Mouse (Mus musculus) macrophage (primary cell): ENCODE measurements around the gene Map2k2. TPM values are rescaled to one million over a fixed set of nuclear protein-coding genes. Genes with fewer than 3 reads are reported as not detected.
A peak's percentile ranks its signal among the peaks of the same experiment; 100 is the strongest.

Experiments used
- H3K27ac ChIP-seq: fragments of 350-480 bp; formaldehyde crosslinking; 2 replicates; pipeline ENCODE4 v1.9.0; 2021
- H3K36me3 ChIP-seq: fragments of 350-480 bp; formaldehyde crosslinking; 2 replicates; pipeline ENCODE4 v1.9.0; 2021; ENCODE audit errors: inconsistent target
- H3K4me3 ChIP-seq: fragments of 350-480 bp; formaldehyde crosslinking; 2 replicates; pipeline ENCODE4 v1.9.0; 2021; ENCODE audit errors: inconsistent target
- H3K79me2 ChIP-seq: fragments of 350-480 bp; formaldehyde crosslinking; 2 replicates; pipeline ENCODE4 v1.9.0; 2021; ENCODE audit errors: inconsistent target
- WGBS: methylation state at CpG from one replicate; pipeline ENCODE4 v1.1.7; 2026; ENCODE audit warnings: inconsistent platforms; ENCODE audit not compliant: missing documents; 5-methylcytosine and 5-hydroxymethylcytosine counted together
- polyA plus RNA-seq: library from polyadenylated mRNA; stranded (reverse); fragments of 250-400 nt; gene quantifications from 3 replicates; pipeline ENCODE4 v1.2.4, GENCODE M21; 2018; ENCODE audit warnings: inconsistent platforms

Map2k2 gene
- polyA plus RNA-seq, 1 experiment from 2014 or later: 31.4 TPM

DNA sequence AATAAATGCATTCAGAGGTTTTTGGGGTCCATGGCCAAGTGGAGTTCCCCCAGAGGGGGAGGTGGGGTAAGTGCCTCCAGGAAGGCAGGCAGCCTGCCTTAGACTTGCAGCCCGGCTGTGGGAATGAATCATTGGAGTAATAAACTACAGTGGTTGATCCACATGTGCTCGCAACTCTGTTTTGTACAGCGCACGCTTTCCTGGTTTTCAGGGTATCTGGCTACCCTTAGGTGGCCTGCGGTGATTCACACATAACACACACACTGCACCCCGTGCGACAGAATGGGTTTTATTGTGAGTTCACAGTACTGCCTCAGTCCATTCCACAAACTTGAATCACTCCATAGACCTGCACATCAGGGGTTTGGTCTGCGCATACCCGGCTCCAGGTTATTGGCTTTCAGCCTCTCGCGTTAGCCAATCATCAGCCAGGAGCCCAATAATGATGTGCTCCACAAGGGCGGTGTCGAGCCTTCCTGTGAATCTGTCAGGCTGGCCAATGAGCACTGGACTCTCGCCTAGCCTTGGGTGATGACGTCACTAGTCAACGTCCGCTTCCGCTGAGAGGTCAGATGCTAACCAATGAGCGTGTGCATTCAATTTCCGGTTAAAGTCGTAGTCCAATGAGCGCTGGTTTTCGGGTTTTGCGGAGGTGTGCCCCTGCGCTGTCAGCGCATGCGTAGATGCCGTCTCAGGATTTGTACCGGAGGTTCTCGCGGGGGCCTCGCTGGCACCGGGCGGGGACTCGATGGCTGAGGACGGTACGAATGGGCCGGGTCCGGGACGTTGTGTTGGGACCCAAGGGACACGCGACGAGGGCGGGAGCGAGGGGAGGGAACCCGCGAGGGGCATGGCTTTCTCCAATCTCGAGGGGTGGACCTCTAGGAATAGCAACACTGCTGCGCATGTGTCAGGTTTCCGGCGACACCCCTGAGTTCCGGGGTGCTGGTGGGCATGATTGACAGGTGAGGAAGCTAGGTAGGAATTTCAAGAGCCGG lies 76.9 kb downstream of the Map2k2 start, which contains the start of gene Dapk3:
TSS of gene Dapk3 (plus strand) at position 670 of the 998 bp plus-strand sequence.
- peaks cover 71% of the 10 kb centered on the region for H3K79me2 ChIP-seq
- WGBS: 10% methylated on average over 52 of the region's 53 CpGs
- peaks cover 62% of the 10 kb centered on the region for H3K36me3 ChIP-seq
- peak within 1 kb of the TSS; percentile 66 for H3K27ac ChIP-seq
- peak within 1 kb of the TSS; percentile 63 for H3K4me3 ChIP-seq

Other genes starting within 250 kb of the Map2k2 start
- not detected in 3 replicates for gene Tmprss9, start 234.1 kb upstream of the Map2k2 start, polyA plus RNA-seq
- 25.5 to 160 TPM (median 109 TPM) in 3 replicates for gene Timm13, start 204.9 kb upstream of the Map2k2 start, polyA plus RNA-seq
- gene Lmnb2, start 187.7 kb upstream of the Map2k2 start, polyA plus RNA-seq: 6.2 to 17.4 TPM (median 7.2 TPM) in 3 replicates
- gene Gadd45b, start 175.8 kb upstream of the Map2k2 start, polyA plus RNA-seq: 45.9 to 89.8 TPM (median 71.3 TPM) in 3 replicates
- gene Gng7, start 91.0 kb upstream of the Map2k2 start, polyA plus RNA-seq: 0.88 to 1.1 TPM (median 0.93 TPM) in 3 replicates
- not detected in 3 replicates for gene Diras1, start 80.3 kb upstream of the Map2k2 start, polyA plus RNA-seq
- gene Slc39a3, start 68.5 kb upstream of the Map2k2 start, polyA plus RNA-seq: 6.1 to 14.7 TPM (median 14.6 TPM) in 3 replicates
- 65.8 to 82.0 TPM (median 68.8 TPM) in 3 replicates for gene Sgta, start 45.7 kb upstream of the Map2k2 start, polyA plus RNA-seq
- 7.4 to 19.1 TPM (median 9.9 TPM) in 3 replicates for gene Thop1, start 35.9 kb upstream of the Map2k2 start, polyA plus RNA-seq
- gene Creb3l3, start 7.0 kb upstream of the Map2k2 start, polyA plus RNA-seq: 0.75 to 1.1 TPM (median 0.85 TPM) in 3 replicates
- 48.1 to 55.4 TPM (median 52.8 TPM) in 3 replicates for gene Zbtb7a, start 29.3 kb downstream of the Map2k2 start, polyA plus RNA-seq
- 19.6 to 22.5 TPM (median 21.5 TPM) in 3 replicates for gene Pias4, start 62.0 kb downstream of the Map2k2 start, polyA plus RNA-seq
- 749 to 1,081 TPM (median 1,012 TPM) in 3 replicates for gene Eef2, start 70.7 kb downstream of the Map2k2 start, polyA plus RNA-seq
- gene Dapk3, start 77.1 kb downstream of the Map2k2 start, polyA plus RNA-seq: 41.2 to 57.0 TPM (median 43.5 TPM) in 3 replicates
- not detected in 3 replicates for gene 4930442H23Rik, start 77.9 kb downstream of the Map2k2 start, polyA plus RNA-seq
- not detected in 3 replicates for gene Nmrk2, start 96.1 kb downstream of the Map2k2 start, polyA plus RNA-seq
- not detected in 3 replicates for gene Atcay, start 124.9 kb downstream of the Map2k2 start, polyA plus RNA-seq
- gene Zfr2, start 127.2 kb downstream of the Map2k2 start, polyA plus RNA-seq: 0.26 to 0.61 TPM (median 0.53 TPM) in 3 replicates
- gene Matk, start 147.0 kb downstream of the Map2k2 start, polyA plus RNA-seq: 5.3 to 5.7 TPM (median 5.5 TPM) in 3 replicates
- gene Mrpl54, start 161.0 kb downstream of the Map2k2 start, polyA plus RNA-seq: 39.4 to 78.9 TPM (median 55.8 TPM) in 3 replicates
- 9.8 to 31.4 TPM (median 19.8 TPM) in 3 replicates for gene Apba3, start 161.0 kb downstream of the Map2k2 start, polyA plus RNA-seq
- gene Tjp3, start 185.7 kb downstream of the Map2k2 start, polyA plus RNA-seq: 1.7 to 4.2 TPM (median 3.3 TPM) in 3 replicates
- gene Pip5k1c, start 187.0 kb downstream of the Map2k2 start, polyA plus RNA-seq: 63.2 to 85.8 TPM (median 77.1 TPM) in 3 replicates
- gene Cactin, start 215.2 kb downstream of the Map2k2 start, polyA plus RNA-seq: 14.4 to 21.3 TPM (median 15.1 TPM) in 3 replicates
- not detected in 3 replicates for gene Tbxa2r, start 222.8 kb downstream of the Map2k2 start, polyA plus RNA-seq
- gene Gipc3, start 237.4 kb downstream of the Map2k2 start, polyA plus RNA-seq: 0.07 TPM in 1 of 3 replicates, not detected in the others
- gene Hmg20b, start 244.6 kb downstream of the Map2k2 start, polyA plus RNA-seq: 33.1 to 54.6 TPM (median 42.5 TPM) in 3 replicates